Mouse (Mus musculus) kidney, adult 2 months (tissue): Measurements from ENCODE around the gene Trak2. TPM values are rescaled to one million over a fixed set of nuclear protein-coding genes. Genes with fewer than 3 reads are reported as not detected.
"Not testable (repeated sequence)": the region's sequence is repeated elsewhere in the genome, so short reads cannot be mapped to it uniquely, and the experiment has no call there.

ENCODE experiments used
- DNase-seq: peaks from one replicate; pipeline ENCODE4 v3.0.0; 2021
- H3K27ac ChIP-seq: fragments of 200-500 bp; 2 replicates; pipeline ENCODE4 v1.5.1; 2012; ENCODE audit warnings: low read depth, low read length, control low read depth, inconsistent platforms; ENCODE audit not compliant: insufficient read depth
- H3K27me3 ChIP-seq: fragments of 200-500 bp; replicated peaks from 2 replicates; pipeline ENCODE4 v1.6.1; 2012; ENCODE audit warnings: mild to moderate bottlenecking, moderate library complexity, low read length, inconsistent platforms; ENCODE audit not compliant: control insufficient read depth, insufficient read depth
- H3K36me3 ChIP-seq: fragments of 200-500 bp; 2 replicates; pipeline ENCODE4 v1.6.1; 2012; ENCODE audit warnings: mild to moderate bottlenecking, moderate library complexity, low read length, inconsistent platforms; ENCODE audit not compliant: control insufficient read depth, insufficient read depth
- H3K4me1 ChIP-seq: fragments of 200-500 bp; 2 replicates; pipeline ENCODE4 v1.6.1; 2011; ENCODE audit warnings: low read length; ENCODE audit not compliant: control insufficient read depth, insufficient read depth
- H3K4me3 ChIP-seq: fragments of 200-500 bp; 2 replicates; pipeline ENCODE4 v1.5.1; 2011; ENCODE audit warnings: mild to moderate bottlenecking, low read depth, low read length, control low read depth; ENCODE audit not compliant: insufficient read depth
- CTCF ChIP-seq: fragments of 200-500 bp; conservative IDR thresholded peaks from 2 replicates; pipeline ENCODE4 v1.5.1; 2011; ENCODE audit warnings: low read depth, mild to moderate bottlenecking, control low read depth, low read length, moderate library complexity, mixed read lengths; ENCODE audit not compliant: insufficient read depth, insufficient read length
- POLR2A ChIP-seq: fragments of 200-500 bp; IDR thresholded peaks from one replicate; pipeline ENCODE4 v1.6.1; 2011; ENCODE audit warnings: low read depth, low read length, control low read depth
- WGBS: fragments of 180-500 bp; shearing (Covaris S2); methylation state at CpG from one replicate; pipeline ENCODE4 v1.1.7; 2018; 5-methylcytosine and 5-hydroxymethylcytosine counted together
- polyA plus RNA-seq: library from polyadenylated mRNA; depleted of rRNA; stranded (reverse); fragments of >200 nt; gene quantifications from 2 replicates; pipeline ENCODE4 v1.2.3, GENCODE M21; 2012

The Trak2 gene
- polyA plus RNA-seq, 1 experiment = 55.4 TPM

- WGBS = 57% methylated on average over 6 of the region's 6 CpGs
- Histone ChIP-seq H3K27me3 (no peaks in the 10 kb centered on the region), H3K36me3 (peaks cover 8% of the 10 kb centered on the region), H3K4me3 (no peak overlapping the region), H3K27ac (no peak overlapping the region), H3K4me1 (no peaks in the 10 kb centered on the region)
- TF ChIP-seq POLR2A (no peak), CTCF (no peak)
- DNase-seq = peak; percentile 55
Observed at GRCm38 (mm10) chr1:58917566-58917965, 55.7 kb downstream of the Trak2 start.

DNA sequence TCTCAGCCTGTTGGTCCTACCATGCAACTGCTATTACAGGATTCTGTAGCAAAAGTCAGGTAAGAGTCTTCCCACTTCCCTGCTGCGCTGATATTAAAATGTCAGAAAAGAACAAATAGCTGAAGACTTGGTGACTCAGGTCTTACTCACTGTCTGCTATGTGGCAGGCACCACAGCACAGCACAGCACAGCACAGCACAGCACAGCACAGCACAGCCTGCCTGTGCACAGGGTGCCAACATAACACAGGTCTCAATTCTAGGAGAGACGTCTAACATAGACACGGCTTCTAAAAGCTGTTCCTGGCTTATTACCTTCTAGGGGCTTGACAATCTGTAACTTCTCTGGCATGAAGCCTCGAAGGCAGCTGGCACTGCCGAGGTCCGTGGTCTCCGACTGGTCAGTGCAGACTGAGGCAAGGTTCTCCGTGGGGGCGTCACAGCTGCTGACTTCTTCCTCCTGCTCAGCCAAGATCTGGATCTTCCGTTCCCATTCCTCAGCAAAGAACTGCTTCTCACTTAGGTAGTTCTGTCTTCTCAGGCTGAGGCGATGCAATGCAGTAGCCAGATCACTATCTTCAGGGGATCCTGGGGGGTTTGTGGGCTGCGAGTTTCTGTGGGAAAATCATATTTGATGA is 63.5 kb downstream of the Trak2 start:
- TF ChIP-seq POLR2A (no peak), CTCF (no peak)
- 85% methylated on average over 12 of the region's 12 CpGs for WGBS

GRCm38 (mm10) chr1:58903681-58904080 is 69.5 kb downstream of the Trak2 start:
- H3K4me3 ChIP-seq = no peak overlapping the region
- no peak for TF ChIP-seq CTCF
- TF ChIP-seq POLR2A = no peak
- H3K4me1 ChIP-seq = no peaks in the 10 kb centered on the region
- peak; percentile 39 for DNase-seq
- 59% methylated on average over 9 of the region's 9 CpGs for WGBS
- H3K27ac ChIP-seq = no peak overlapping the region
- no peaks in the 10 kb centered on the region for H3K27me3 ChIP-seq
- H3K36me3 ChIP-seq = peaks cover 6% of the 10 kb centered on the region

More for the DNA sequence above, 63.5 kb downstream of the Trak2 start:
- DNase-seq = no peak
- H3K4me1 ChIP-seq = no peaks in the 10 kb centered on the region
- H3K27me3 ChIP-seq = no peaks in the 10 kb centered on the region
- H3K27ac ChIP-seq = no peak overlapping the region
- no peak overlapping the region for H3K4me3 ChIP-seq
- H3K36me3 ChIP-seq = peaks cover 11% of the 10 kb centered on the region

DNA sequence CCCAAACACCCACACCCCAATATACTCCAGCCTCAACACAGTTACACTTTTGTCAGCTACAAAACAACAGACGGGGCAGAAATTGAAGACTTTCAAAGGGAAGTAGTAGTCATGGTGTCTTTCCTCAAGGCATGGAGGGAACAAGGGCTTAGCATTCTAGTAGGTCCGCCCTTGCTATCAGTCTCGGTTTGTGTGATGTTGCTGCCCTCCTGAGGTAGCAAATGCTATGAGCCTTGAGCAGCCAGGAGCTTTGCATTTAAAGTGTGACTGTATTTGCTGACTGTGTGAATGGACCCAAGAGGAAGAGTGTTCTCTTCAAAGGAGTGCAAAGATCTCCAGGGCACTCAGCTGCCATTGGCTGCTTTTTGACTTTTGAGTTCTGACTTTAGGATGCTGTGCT is 75.7 kb downstream of the Trak2 start:
- H3K27ac ChIP-seq, H3K36me3 ChIP-seq, H3K27me3 ChIP-seq, H3K4me1 ChIP-seq, H3K4me3 ChIP-seq: not testable (repeated sequence)
- peak; percentile 46 for TF ChIP-seq CTCF
- 24% methylated on average over 3 of the region's 3 CpGs for WGBS
- DNase-seq = peak; percentile 43

GRCm38 (mm10) chr1:58892386-58892785 is 80.8 kb downstream of the Trak2 start:
- not testable (repeated sequence) for H3K4me1 ChIP-seq, H3K27me3 ChIP-seq, DNase-seq, H3K27ac ChIP-seq, H3K36me3 ChIP-seq, H3K4me3 ChIP-seq
- WGBS = 87% methylated on average over 8 of the region's 8 CpGs

DNA sequence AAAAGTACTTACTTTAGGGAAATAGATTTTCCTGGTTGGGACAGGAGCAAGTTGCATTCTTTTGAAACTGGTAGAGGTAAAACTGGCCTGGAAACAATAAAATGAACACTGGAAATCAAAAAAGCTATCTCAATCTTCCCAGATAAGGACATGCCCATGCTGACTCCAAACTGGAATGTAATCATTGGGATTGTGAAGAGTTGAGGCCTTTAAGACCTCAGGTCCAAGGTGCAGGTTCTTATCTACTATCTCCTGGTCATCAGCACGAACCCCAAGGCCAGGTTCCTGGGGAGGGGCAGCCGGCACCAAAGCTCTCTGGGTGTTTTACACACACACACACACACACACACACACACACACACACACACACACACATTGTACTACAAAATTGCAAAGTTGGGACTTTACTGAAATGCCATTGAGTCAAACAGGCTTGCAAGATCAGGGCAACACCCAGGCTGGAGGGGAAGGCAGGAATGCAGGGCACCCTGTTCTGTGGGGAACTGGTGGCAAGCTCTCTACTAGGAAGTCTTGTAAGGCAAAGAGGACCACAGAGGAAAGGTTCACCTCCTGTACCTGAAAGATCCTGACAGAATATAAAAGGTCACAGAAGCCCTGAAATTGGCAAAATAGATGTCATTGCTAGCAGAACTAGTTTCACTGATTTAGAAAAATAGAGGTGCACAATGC is 81.6 kb downstream of the Trak2 start:
- H3K4me1 ChIP-seq, DNase-seq, H3K4me3 ChIP-seq, H3K27ac ChIP-seq, H3K27me3 ChIP-seq, H3K36me3 ChIP-seq: not testable (repeated sequence)
- WGBS = 76% methylated on average over 2 of the region's 2 CpGs

DNA sequence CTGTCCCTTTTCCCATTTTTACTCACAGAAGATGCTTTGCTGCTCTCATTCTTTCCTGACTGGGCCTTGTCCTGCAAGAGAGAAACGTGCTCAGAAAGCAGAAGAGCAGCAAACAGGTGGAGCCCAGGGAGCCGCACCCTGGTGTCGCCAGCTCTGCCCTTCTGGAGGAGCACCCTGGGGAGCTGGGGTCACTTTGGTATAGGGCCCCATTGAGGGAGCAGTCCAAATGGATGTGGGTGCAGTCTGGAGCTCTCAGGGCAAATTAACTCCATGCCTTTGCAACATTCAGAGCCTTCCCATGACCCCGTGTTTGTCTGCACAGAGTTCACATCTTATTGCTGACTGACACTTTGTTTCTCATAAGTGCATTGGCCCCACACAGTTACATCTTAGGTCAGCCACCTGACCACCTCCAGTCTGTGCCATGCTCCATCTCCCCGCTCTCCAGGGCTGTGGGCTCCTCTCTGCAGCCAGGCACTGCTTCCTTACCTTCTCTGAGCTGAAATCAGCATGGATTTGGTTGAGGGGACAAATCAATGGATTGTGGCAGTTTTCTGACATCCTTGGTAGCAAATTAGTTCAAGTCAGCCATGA is 82.4 kb downstream of the Trak2 start:
- not testable (repeated sequence) for H3K27me3 ChIP-seq, H3K36me3 ChIP-seq, H3K27ac ChIP-seq, H3K4me1 ChIP-seq, DNase-seq, H3K4me3 ChIP-seq
- WGBS = 88% methylated on average over 5 of the region's 5 CpGs
